Mouse (Mus musculus): ENCODE data around the gene Ubl4a.
A peak's percentile ranks its signal among the peaks of the same experiment; 100 is the strongest.
"Not testable (repeated sequence)": the region's sequence is repeated elsewhere in the genome, so short reads cannot be mapped to it uniquely, and the experiment has no call there.

Gene Ubl4a

DNA sequence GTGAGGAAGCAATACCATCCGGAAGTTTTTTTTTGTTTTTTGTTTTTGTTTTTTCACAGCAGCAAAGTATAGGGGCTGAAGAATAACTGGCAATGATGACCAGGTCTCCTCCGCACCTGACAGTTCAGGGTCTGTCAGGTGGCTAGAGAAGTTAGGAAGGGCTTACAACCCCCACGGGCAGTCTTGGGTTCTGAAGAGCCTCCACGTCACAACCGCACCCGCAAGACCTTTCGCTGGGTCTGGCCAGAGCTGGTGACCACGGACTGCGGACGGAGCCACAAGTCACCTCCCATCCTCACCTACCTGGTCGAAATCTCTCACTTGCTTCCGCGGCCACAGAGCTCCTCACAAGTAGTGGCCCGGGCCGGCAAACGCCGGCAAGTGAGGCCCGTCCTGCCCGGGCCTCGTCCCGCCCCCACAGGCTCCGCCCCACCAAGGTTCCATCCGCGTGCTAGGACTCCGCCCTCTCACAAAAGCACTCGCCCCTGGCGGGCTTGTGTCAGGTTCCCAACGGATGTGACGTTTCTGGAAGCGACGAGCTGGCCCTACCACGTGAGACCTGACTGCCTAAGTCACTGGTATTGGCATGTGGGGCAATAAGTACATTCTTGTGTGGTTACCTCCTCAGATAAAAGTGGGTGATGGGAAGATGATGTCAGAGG, at the start of gene Ubl4a, which contains the start of gene Slc10a3:
Gene Ubl4a, minus strand, starts transcription at position 331 of the 662 bp plus-strand sequence.
Gene Slc10a3, minus strand, starts transcription at position 462 of the 662 bp plus-strand sequence.
- peak; percentile 91 to 94 for DNase-seq

DNA sequence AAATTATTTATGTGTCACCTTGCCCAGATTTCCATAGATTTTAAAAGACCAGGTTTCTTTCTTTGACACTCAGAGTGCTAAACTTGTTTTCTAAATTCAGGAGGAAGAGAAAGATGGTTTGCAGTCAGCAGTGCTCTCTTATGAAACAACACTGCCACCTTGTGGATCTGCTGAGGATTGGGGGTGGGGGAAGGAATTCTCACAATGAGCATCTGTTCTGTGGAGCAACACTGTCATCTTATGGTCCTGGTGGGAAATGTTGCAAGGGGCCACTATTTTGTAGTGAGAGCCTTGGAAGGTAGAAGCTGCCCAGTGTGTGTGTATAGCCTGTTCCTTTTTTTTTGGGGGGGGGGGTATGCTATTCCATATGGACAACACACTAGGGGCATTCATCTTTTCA, 40.4 kb upstream of the Ubl4a start:
- peak; percentile 56 to 72 for DNase-seq

DNA sequence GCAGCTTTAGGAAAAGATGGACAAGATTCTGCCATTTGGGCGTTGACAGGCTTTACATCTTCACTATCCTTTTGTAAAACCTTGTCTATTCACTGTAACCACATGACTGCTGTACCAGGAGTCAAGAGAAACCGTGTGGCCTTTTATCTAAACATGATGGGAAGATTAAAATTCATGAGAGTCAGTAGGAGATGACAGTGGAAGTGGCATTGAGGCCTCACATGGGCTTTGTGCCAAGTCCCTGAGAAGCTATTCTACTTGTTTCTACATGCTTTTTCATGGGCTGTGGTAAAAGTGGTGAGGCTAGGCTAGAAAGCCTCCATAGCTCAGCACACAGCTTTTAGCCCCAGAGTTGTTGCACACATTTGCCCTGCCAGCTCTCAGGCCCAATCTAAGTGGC, 35.3 kb upstream of the Ubl4a start:
- DNase-seq: no peak

DNA sequence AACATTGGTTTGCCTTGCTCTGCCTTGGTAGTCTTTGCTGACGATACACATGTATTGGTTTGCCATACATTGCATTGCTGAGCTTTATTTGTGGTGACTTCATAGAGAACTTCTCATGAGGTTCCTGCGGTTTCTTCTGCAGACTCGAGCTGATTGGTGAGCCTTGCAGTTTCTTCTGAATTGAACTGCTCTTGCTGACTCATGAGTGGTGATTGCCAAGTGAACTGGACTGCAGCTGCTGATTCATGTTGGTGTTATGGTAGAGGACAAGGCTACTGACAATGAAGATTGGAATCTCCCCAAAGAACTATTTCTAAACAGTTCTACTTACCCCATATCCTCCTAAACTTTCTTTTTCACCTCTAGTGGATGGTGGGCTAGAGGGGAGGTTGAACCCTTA, 27.1 kb upstream of the Ubl4a start:
- no peak for DNase-seq

DNA sequence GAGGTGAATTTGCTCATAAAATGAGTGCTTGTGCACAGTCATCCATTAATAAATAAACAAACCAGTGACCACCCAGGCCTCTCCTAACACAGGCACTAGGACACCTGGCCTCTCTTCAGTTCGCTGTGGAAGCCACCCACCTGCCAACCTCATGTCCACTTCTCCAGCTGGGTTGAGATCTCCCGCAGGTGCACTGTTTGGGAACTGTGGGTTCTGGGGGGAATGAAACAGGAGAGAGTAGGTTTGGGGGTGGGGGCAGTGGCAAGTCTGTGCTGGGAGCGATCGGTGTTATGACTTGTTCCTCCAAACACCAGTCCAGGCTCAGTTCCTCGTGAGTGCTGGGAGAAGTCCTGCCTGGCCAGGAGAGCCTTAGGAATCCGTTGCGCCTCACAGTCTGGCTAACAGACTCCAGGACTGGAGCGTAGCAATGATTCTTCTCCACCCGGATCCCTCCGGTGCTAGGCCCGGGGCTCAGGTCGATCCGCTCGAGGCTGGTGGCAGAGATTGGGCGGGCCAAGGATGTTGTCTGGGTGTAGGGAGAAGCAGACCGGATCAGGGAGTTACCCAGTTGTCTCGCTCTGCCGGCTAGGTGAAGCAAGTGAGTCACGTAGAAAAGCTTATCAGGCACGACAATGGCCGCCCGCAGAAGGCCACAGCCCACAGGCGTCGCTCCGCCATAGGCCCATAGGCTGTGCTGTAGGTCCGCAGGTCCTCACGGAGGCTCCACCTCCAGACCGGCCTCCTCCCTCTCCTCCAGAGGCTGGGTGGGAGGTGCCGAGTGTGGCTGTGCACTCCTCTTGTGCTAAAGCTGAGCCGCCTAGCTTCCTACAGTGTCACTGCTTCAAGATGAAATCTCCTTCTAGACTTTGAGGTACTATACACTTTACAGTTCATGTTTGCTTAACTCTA, 19.8 kb upstream of the Ubl4a start, which contains the start of the genes Fam3a and Ikbkg:
Gene Fam3a, minus strand, starts transcription at position 738 of the 909 bp plus-strand sequence.
Gene Ikbkg, plus strand, starts transcription at position 756 of the 909 bp plus-strand sequence.
- DNase-seq: peak; percentile 90 to 93

DNA sequence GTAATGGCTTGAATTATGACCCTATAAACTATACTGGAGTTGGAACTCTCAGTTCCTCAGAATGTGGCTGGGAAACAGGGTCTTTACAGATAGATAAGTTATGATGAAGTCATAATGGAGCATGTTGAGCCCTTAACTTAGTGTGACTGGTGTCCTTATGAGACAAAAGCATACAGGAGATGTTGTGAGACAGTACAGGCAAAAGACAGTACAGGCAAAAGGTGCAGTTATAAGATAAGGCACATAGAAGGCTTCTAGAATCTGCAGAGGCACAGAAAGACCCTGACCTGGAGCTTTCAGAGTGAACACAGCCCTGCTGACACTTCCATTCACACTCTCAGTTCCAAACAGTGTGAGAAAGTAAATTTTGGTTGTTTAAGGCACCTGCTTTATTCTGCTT, 15.1 kb upstream of the Ubl4a start:
- no peak for DNase-seq

DNA sequence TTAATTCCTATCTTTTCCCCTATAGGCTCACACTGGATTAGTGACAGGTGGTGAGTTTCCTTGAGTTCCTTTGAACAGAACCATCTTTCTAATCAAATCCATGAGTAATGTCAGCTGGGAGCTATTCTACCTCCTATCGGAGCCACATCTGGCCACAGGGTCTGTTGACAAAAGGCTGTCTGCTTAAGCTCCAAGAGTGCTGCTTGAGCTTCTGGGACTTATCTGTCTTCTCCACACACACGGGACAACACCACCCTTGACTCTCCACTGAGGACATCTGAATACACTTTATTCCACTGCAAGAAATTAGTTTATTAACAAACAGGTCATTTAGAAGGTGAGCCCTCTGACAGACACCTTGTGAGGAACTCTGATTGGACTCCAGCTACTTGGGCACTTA, 11.4 kb upstream of the Ubl4a start:
- no peak for DNase-seq

DNA sequence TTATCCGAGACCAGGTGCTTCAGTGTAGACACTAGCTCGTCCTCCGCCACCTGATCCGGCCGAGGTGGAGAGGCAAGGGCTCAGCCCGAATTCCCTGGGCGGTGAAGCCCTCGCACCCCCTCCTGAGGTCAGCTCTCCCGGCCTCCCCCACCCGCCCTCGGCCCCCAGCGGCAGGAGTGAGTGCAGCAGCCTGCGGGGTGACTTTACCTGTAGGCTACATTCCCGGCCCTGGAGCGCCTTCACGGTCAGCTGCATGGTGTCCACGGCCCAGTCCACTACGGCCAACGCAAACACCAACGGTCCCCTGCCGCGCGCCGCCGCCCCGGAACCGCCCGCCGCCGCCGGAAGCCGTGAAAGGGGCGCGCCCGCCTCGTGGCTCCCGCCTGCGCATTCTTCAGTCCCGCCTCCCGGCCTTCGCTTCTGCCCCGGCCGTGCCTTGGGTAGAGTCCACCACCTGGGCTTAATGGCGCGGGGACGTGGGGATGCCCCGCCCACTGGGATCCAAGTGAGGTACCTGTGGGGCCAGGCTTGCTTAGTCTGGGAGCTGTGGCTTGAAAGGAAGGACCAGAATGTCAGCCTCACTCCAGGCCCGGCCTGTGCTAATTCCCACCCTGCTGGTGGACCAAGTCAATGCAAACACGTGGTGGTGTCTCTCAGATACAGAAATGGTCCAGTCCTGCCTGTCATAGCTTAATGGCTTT, 4.7 kb downstream of the Ubl4a start:
- DNase-seq: peak; percentile 76 to 77

DNA sequence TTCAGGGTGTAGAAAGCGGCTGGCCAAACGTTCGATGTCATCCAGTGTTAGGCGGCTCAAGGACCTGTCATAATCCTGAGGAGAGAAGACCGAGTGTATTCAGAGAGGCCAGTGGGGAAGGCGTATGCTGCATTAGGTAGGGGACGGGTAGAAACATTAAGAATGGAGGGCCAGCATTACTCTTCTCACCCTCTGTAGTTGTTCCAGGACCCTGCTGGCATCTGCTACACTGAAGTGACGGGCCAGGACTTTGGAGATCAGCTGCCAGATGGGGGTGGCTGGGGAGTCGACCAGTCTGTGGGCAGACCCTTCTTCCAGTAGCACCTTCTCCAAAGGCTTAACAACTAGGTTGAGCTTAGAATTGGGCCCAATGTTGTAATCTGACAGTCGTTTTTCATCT, 5.5 kb downstream of the Ubl4a start:
- no peak for DNase-seq

DNA sequence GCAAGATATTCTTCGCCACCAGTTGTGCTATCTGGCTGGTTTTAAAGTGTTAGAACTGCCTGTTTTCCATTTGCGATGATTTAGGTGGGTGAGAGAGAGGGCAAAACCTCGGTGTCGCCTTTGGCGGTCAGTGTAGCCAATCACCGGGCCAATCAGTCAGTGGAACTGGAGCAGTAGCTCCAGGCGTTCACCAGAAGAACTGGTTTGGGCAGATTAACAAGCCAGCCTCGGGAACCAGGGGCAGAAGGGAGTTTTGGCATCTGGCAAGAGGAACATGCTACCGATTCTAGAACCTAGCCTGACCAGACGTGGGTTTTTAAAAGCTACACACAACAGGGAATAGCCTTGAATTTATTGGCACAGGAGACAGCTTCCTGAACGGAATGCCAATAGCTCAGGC, 13.8 kb downstream of the Ubl4a start:
- DNase-seq: peak; percentile 32 to 67

DNA sequence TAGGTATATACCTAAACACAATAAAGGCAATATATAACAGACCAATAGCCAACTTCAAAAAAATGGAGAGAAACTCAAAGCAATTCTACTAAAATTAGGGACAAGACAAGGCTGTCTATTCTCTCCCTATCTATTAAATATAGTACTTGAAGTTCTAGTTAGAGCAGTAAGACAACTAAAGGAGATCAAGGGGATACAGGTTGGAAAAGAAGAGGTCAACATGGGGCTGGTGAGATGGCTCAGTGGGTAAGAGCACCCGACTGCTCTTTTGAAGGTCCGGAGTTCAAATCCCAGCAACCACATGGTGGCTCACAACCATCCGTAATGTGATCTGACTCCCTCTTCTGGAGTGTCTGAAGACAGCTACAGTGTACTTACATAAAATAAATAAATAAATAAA, 15.9 kb downstream of the Ubl4a start:
- DNase-seq: not testable (repeated sequence)

DNA sequence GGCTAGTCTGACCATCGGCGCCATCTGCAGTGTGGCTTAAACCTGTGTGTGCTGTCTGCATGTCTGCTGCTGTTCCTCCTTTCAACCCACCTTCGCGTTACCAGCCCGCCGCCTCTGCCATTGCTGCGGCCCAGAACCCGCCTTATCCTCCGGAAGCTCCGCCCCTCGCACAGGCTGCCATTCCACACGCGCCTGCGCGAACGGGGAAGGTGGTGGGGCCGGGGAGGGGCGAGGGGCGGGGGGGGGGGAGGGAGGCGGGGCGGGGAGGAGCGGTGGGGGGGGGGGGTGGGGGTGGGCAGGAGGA, 19.6 kb downstream of the Ubl4a start, which contains the start of gene Lage3:
Gene Lage3, minus strand, starts transcription at position 152 of the 304 bp plus-strand sequence.
- peak; percentile 80 to 85 for DNase-seq

DNA sequence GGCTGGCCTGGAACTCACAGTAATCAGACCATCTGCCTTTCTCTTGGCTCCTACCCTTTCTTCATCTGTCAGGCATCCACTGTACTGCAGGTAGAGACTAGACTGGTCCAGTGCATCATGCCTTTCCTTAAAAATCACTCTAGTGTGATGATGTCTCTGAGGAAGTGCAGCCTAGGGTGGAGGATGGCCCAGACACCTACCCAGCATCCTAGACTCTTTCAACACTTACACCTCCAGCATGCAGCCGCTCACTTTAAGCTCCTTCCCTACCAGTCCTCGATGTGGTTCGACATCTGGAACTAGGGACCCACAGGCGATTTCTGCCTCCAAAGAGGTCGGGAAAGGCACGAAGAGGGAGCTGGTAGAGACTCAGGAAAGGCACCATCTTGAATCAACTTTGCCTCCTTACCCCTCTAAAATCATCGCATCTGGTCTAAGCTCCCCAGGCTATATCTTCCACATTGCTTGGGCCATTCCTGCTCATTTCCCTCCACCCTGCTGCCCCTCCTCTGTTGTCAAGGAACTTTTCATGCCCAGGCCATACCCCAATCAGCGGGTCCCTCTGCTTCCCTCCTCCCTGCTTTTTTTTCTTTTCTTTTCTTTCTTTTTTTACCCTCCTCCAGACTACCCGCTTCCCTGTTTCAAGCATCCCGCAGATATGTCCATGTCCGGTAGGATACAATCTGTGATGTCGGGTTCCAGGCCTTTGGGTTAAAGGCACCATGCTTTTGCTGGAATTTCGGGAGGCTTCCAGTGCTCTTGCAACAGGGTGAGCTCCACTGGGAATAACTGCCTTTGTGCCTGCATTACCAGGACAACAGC, 20.2 kb downstream of the Ubl4a start:
- no peak for DNase-seq

DNA sequence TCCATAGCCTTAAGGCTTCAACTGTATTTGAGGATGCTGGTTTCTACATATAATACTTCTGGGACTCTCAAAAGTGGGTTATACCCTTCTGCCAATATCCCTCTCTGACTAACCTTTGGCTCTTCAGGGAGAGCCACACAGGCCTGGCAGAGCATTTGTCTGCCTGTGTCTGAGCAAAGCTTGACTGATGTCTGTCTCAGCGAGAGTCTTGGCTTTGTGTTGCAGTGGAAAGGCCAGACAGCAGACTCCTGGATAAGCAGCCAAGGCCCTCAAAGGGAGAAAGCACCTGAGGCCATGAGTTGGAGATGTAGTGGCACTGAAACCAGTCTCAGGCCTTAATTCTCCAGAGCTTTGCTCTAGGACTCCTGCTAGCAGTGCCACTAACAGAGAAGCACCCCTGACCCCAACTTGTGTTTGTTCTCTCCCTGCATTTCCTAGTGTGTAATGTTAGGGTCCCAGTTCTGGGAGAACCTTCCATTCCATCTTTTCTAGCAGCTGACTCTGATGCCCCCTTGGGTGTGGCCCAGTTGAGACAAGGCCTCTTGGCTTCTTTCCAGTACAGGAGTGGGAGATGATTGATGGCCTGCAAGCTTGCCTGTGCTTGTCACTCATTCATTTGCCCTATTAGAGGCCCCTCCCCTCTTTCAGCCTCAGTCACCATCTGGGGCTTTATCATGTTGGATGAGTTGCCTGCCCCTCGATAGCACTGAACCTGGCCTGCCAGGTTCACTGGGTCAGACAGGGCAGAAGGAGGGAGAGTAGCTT, 42.7 kb downstream of the Ubl4a start:
- no peak for DNase-seq

DNA sequence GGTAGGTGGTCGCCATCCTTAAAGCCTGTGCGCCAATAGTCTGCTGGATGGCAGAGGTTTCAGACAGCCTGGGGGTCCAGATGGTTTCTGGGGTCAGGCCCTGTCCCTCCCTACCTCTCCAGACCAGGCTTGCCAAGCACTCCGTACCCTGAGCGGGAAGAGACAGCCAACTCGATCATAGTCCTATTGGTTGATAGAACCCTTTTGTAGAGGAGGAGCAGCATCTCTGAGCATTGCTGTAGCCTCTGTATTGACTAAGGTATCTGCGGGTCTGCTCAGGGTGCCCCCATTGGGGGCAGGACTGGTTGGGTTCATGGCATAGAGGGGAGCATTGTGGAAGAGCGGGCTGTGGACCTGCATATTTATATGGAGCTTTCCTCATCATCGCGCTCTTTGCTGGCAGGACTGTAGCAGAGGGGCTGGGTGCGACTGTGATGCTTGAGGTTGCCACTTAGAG, 43.8 kb downstream of the Ubl4a start:
- DNase-seq: no peak

DNA sequence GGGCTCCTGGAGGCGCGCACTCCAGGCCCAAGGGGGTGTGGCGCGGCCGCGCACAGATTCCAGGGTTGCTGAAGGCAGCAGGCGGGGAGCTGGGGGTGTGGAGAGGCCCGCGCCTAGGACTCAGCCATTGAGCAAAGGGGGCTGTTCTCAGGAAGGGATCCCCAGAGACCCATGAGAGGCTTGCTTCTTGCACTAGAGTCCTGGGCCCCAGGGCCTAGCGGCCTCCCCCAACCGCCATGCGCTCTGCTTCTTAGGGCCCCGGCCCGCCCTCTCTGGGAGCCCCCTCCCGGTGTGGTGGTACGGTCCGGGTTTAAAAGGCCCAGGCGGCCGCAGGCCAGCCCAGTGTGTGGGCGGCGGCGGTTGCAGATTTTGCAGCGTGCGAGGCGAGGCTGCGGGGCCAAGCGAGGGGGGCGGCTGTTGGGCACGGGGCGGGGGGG, 44.3 kb downstream of the Ubl4a start, which contains the start of gene Plxna3:
Gene Plxna3, plus strand, starts transcription at position 342 of the 437 bp plus-strand sequence.
- peak; percentile 63 to 73 for DNase-seq

Measured in lung, adult 18-20 months (tissue).